In genomic region chr2:22704780-22705727, GRCm38 (mm10) we compare ENCODE assay signal across 12 mouse cellular contexts.
DNase-seq lines count a peak whose midpoint lies in the region; ATAC-seq and TF ChIP-seq lines count a peak whose summit lies in the region.
"Had no signal": no experiment of that assay in that cellular context is flagged by ENCODE, and none has a peak within 500 bp of the region (broad histone marks: within the 10 kb centered on the region; RNA-seq: fewer than 3 reads in every experiment).

No protein-coding gene starts in this region.

- H3K4me1 ChIP-seq in embryonic facial prominence, embryonic 15.5 days: peaks cover 11% of the 10 kb centered on the region; the same call in 1 of the 2 replicates
- no peaks in the 10 kb centered on the region for H3K4me1 ChIP-seq in midbrain, postnatal 0 days (ENCODE audit: insufficient read depth, low read length)

- no peaks in the 10 kb centered on the region for H3K9me3 ChIP-seq in embryonic facial prominence, embryonic 15.5 days (replicated peaks)
- no peaks in the 10 kb centered on the region for H3K9me3 ChIP-seq in midbrain, postnatal 0 days (ENCODE audit: low read length)

- ATAC-seq in frontal cortex, adult (ENCODE audit: low TSS enrichment): peak; percentile 50; the same call in 1 of the 2 replicates
- ATAC-seq in embryonic facial prominence, embryonic 15.5 days (ENCODE audit: insufficient number of reproducible peaks, low FRiP score, low TSS enrichment, low read depth): no peak
- no peak for ATAC-seq in midbrain, postnatal 0 days (ENCODE audit: low FRiP score)
- ATAC-seq: CD4-positive, CD25-positive, alpha-beta regulatory T cell, adult 4 months; lung, postnatal 0 days had no signal

- no peak overlapping the region for H3K4me3 ChIP-seq in embryonic facial prominence, embryonic 15.5 days (replicated peaks)
- H3K4me3 ChIP-seq in midbrain, postnatal 0 days (ENCODE audit: low read depth, low read length): no peak overlapping the region
- H3K4me3 ChIP-seq: erythroblast, embryonic 14.5 days had no signal

- intact Hi-C loops in left cerebral cortex, postnatal 36 days (cut with DNase I): no loop called here

- H3K36me3 ChIP-seq in embryonic facial prominence, embryonic 15.5 days: no peaks in the 10 kb centered on the region
- H3K36me3 ChIP-seq in midbrain, postnatal 0 days (ENCODE audit: insufficient read depth, low read length): no peaks in the 10 kb centered on the region

- no peak overlapping the region for H3K4me2 ChIP-seq in embryonic facial prominence, embryonic 15.5 days (replicated peaks)
- no peak overlapping the region for H3K4me2 ChIP-seq in midbrain, postnatal 0 days (ENCODE audit: low read depth, low read length, poor library complexity, severe bottlenecking)

- DNase-seq in frontal cortex, postnatal 10 days (ENCODE audit: low spot score in 2 of 2): no peak
- DNase-seq in left cerebral cortex, adult 11 months (ENCODE audit: low spot score): peak; percentile 22
- DNase-seq in left cerebral cortex, postnatal 36 days (ENCODE audit: low spot score in 2 of 2): no peak
- DNase-seq in midbrain, postnatal 0 days (ENCODE audit: low spot score): peak; percentile 12
- no peak for DNase-seq in cerebellum, adult 11-12 months
- DNase-seq in retina, embryonic 14.5 days (ENCODE audit: low spot score): no peak
- DNase-seq: adrenal gland, adult 2 months had no signal

- H3K27me3 ChIP-seq in embryonic facial prominence, embryonic 15.5 days: no peaks in the 10 kb centered on the region
- H3K27me3 ChIP-seq in midbrain, postnatal 0 days (ENCODE audit: insufficient read depth, low read length): no peaks in the 10 kb centered on the region

- H3K9ac ChIP-seq in embryonic facial prominence, embryonic 15.5 days: no peak overlapping the region
- H3K9ac ChIP-seq in midbrain, postnatal 0 days (replicated peaks; ENCODE audit: low read length, poor library complexity, severe bottlenecking): no peak overlapping the region

- no peak for TF ChIP-seq CTCF in midbrain, postnatal 0 days (IDR thresholded peaks at IDR 0.05)

- WGBS in embryonic facial prominence, embryonic 15.5 days: 49% methylated on average over 4 of the region's 4 CpGs
- WGBS in midbrain, postnatal 0 days: 57% methylated on average over 4 of the region's 4 CpGs

- peak overlapping the region; percentile 60; the same call in 1 of the 2 replicates for H3K27ac ChIP-seq in embryonic facial prominence, embryonic 15.5 days (replicated peaks)
- no peak overlapping the region for H3K27ac ChIP-seq in midbrain, postnatal 0 days (ENCODE audit: low read depth, low read length)

Comparison
In these comparisons a context has a peak if more than half of its experiments do, and no peak if none do; other contexts are left out.
1. DNase-seq: peak in left cerebral cortex, adult 11 months (single experiment) and midbrain, postnatal 0 days (single experiment); none in frontal cortex, postnatal 10 days (0 of 2), left cerebral cortex, postnatal 36 days (0 of 2), cerebellum, adult 11-12 months (single experiment) and retina, embryonic 14.5 days (single experiment).